Mouse (Mus musculus) c-Kit-positive CD71-negative TER-119-negative erythroid progenitor cells, embryonic 14.5 days (primary cell): ENCODE results near the gene Tent4a.

Experiments used
- DNase-seq: peaks from one replicate; pipeline ENCODE4 v3.0.0-alpha.2; 2013; ENCODE audit warnings: low read depth

The Tent4a gene

GRCm38 (mm10) chr13:69545019-69545418 lies 10.6 kb upstream of the Tent4a start:
- peak; percentile 51 for DNase-seq

GRCm38 (mm10) chr13:69543595-69543994 lies 9.2 kb upstream of the Tent4a start:
- DNase-seq = no peak

- no peak for DNase-seq
Measured at GRCm38 (mm10) chr13:69542571-69543352, 8.3 kb upstream of the Tent4a start.

- no peak for DNase-seq
Measured at GRCm38 (mm10) chr13:69541776-69542175, 7.4 kb upstream of the Tent4a start.

- no peak for DNase-seq
Measured at GRCm38 (mm10) chr13:69541209-69541608, 6.8 kb upstream of the Tent4a start.

GRCm38 (mm10) chr13:69538327-69538726 lies 3.9 kb upstream of the Tent4a start:
- no peak for DNase-seq

- no peak for DNase-seq
Measured at GRCm38 (mm10) chr13:69537366-69537765, 2.9 kb upstream of the Tent4a start.

GRCm38 (mm10) chr13:69536021-69536420 lies 1.6 kb upstream of the Tent4a start:
- no peak for DNase-seq

- peak; percentile 95 for DNase-seq
Measured at GRCm38 (mm10) chr13:69534654-69535551, 486 bp upstream of the Tent4a start.

- no peak for DNase-seq
Measured at GRCm38 (mm10) chr13:69533405-69534333, 748 bp downstream of the Tent4a start, which contains the start of gene Nsun2. TSS of gene Nsun2 (plus strand) at chr13:69533746.

GRCm38 (mm10) chr13:69532893-69533404 lies 1.5 kb downstream of the Tent4a start:
- DNase-seq = no peak

- DNase-seq = no peak
Measured at GRCm38 (mm10) chr13:69532101-69532892, 2.1 kb downstream of the Tent4a start.

- DNase-seq = no peak
Measured at GRCm38 (mm10) chr13:69531431-69531830, 3.0 kb downstream of the Tent4a start.

GRCm38 (mm10) chr13:69530951-69531350 lies 3.5 kb downstream of the Tent4a start:
- DNase-seq = no peak

GRCm38 (mm10) chr13:69530156-69530555 lies 4.3 kb downstream of the Tent4a start:
- no peak for DNase-seq

GRCm38 (mm10) chr13:69528531-69528930 lies 5.9 kb downstream of the Tent4a start:
- DNase-seq = no peak

GRCm38 (mm10) chr13:69525867-69526266 lies 8.6 kb downstream of the Tent4a start:
- DNase-seq = no peak

GRCm38 (mm10) chr13:69524158-69524530 lies 10.3 kb downstream of the Tent4a start:
- no peak for DNase-seq

GRCm38 (mm10) chr13:69523444-69524157 lies 10.8 kb downstream of the Tent4a start:
- no peak for DNase-seq

- DNase-seq = no peak
Measured at GRCm38 (mm10) chr13:69522161-69522791, 12.1 kb downstream of the Tent4a start.
